Mouse (Mus musculus) thymus, postnatal 36 days (tissue): Measurements from ENCODE around the gene Prdx2.

Experiments
- DNase-seq, 2 experiments: peaks; one replicate each; pipeline ENCODE4 v3.0.0; 2022; ENCODE audit warnings: mixed read lengths in 2 of 2

Gene Prdx2

GRCm38 (mm10) chr8:84969241-84970134 lies at the start of gene Prdx2, which contains the start of the genes Gm49661 and Rnaseh2a:
Gene Prdx2 (plus strand): TSS chr8:84969587.
Gene Gm49661 (minus strand): TSS chr8:84969433.
Gene Rnaseh2a (minus strand): TSS chr8:84969767.
- peak; percentile 66 to 70 for DNase-seq

DNA sequence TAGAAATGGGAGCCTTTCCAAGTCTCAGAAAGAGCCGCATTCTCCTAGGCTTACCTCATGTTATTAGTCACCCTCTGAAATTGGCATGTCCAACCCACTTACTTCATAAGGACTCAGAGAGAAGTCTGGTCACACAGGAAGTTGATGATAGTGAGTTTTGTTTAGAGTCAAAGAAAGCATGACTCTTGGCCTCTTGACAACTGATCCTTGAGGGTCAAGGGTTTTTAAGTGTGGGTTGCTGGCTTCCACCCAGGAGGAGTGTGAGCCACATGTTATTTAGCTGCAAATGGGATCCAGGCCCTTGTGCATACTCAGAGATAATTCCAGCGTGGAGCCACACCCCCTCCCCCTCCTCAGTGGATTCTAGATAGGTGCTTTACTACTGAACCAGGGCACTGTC lies 47.8 kb upstream of the Prdx2 start:
- no peak for DNase-seq

DNA sequence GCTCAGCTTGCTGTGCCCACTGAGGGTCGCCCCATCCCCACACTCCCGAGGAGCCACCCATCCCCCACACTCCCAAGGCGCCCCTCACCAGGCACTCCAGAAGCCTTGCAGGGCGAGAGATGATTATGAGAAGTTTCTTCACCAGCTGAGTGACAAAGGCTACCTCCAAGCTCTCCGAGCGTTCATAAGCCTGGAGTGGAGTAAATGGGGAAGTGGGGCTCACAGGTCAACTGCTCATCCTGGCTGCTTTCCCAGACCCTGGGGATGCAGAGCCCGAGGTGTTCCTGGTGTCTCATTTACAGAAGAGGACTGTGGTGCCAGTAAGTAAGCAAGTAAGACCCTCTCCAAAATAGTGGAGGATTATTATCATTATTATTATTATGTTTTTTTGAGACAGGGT lies 43.8 kb upstream of the Prdx2 start:
- DNase-seq = no peak

DNA sequence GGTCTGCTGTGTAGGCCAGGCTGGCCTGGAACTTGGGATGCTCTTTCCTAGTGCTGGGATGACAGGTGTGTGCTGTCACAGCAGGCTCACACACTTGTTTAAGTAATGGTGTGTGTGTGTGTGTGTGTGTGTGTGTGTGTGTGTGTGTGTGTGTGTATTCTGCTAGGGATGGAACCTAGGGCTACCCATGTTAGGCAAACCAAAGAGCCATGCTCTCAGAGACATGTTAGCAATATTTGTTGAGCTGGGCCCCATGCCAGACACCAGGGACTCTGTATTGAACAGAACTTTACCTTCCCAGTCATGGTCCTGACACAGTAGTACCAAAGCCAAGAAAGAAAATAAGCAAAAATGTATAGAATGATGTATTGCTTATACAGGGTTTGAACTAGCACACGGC lies 41.9 kb upstream of the Prdx2 start:
- no peak for DNase-seq

GRCm38 (mm10) chr8:84928456-84929306 lies 40.7 kb upstream of the Prdx2 start:
- DNase-seq = peak; percentile 56

- no peak for DNase-seq
These were observed 38.8 kb upstream of the Prdx2 start for GRCm38 (mm10) chr8:84930582-84930981.

DNA sequence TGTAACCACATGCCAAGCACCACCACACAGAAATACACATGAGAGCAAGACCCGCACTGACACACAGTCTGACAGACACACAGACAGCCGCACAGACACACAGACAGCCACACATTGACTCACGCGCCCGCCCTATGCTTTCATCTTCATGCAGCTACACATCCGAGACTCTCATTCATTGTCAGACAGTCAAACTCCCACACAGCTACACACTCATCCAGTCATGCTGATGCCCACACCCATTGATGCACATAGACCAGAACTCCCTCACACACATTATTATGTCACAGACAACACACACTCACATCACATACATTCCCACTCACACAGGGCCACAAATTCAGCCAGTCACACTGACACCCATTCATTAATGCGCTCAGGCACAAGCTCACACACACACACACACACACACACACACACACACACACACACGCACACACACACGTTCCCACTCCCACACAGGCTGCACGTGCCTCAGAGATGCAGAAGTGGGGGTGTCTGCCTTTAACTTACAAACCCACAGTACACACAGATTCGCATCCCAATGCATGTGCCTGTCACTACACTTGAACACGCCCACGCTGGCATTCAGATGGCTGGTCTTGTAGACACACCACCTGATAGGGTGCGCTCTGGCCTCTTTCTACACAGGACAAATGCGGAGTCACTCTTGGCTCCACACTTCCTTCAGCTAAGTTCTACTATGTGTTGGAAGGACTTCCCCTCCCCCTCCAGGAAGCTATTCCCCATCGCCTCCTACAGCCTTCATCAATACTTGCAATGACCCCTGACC lies 35.4 kb upstream of the Prdx2 start:
- no peak for DNase-seq

GRCm38 (mm10) chr8:84934860-84935259 lies 34.5 kb upstream of the Prdx2 start:
- DNase-seq = no peak

DNA sequence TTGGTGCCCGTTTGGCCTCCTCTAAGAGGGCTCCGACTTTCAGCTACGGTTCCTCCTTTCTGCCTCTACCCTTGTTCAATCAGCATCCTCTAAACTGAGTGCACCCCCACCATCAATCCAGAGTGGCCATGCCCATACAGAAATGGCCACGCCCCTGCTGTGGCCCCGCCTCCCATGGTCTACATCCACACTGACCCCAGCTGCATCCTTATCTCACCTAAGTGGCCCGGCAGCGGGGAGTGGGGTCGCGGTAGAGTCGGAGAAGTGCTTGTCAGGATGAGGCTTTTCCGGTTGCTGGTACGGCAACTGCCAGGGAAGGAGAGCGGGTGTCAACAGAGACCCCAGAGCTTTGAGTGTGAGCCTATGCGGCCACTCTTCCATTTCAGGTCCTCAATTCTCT lies 33.9 kb upstream of the Prdx2 start:
- DNase-seq = no peak

- no peak for DNase-seq
These were observed 33.1 kb upstream of the Prdx2 start for GRCm38 (mm10) chr8:84936041-84936961.

- DNase-seq = peak; percentile 54
These were observed 32.3 kb upstream of the Prdx2 start, which contains the start of gene Mast1 for GRCm38 (mm10) chr8:84936962-84937546. Gene Mast1 (minus strand): TSS chr8:84937359.

DNA sequence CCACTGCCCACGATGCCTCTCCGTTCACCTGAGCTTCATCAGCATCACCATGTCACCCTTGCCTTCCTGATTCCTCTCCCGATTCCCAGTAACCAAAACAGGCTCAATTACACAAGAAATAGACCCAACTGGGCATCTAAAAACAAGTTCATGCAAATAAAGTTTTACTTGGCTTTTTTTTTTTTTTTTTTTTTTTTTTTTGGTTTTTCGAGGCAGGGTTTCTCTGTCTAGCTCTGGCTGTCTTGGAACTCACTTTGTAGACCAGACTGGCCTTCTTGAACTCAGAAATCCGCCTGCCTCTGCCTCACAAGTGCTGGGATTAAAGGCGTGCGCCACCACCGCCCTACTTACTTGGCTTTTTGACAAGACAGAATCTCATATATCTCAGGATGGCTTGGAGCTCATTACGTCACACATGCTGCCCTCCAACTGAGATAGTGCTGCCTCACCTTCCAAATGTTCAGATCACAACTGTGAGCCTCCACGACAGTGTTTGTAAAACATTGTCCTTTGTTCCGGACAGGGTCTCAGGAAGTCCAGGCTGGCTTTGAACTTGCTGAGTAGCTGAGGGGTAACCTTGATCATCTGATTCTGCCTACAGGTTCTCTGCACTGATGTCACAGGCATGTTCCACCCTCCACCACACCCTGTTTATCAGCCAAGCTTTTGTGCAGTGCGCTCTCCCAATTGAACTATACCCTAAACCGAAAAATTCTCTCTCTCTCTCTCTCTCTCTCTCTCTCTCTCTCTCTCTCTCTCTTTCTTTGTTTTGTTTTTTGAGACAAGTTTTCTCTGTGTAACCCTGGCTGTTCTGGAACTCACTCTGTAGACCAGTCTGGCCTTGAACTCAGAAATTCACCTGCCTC lies 31.5 kb upstream of the Prdx2 start:
- DNase-seq = no peak

DNA sequence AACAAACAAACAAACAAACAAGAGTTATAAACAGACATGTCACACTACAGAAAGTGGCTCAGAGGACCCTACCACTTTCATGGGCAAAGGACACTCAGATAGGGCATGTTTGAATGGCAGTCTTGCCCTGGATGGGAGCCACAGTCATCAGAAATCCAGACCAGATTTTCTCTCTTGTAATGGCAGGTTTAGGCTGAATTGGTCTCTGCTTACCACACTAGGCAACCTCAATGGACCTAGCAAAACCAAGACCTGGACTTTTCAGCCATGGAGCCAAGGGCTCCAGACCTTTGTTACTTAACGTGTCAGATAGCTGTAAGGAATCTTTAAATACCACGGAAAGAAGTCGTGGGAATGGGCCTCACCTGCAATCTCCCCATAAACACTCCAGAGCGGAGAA lies 25.7 kb upstream of the Prdx2 start:
- DNase-seq = no peak

GRCm38 (mm10) chr8:84944478-84945160 lies 24.8 kb upstream of the Prdx2 start:
- DNase-seq = peak; percentile 43 to 63

- DNase-seq = no peak
These were observed 24.2 kb upstream of the Prdx2 start for GRCm38 (mm10) chr8:84945235-84945632.

- DNase-seq = peak; percentile 22 to 32
These were observed 23.5 kb upstream of the Prdx2 start for GRCm38 (mm10) chr8:84945633-84946527.

DNA sequence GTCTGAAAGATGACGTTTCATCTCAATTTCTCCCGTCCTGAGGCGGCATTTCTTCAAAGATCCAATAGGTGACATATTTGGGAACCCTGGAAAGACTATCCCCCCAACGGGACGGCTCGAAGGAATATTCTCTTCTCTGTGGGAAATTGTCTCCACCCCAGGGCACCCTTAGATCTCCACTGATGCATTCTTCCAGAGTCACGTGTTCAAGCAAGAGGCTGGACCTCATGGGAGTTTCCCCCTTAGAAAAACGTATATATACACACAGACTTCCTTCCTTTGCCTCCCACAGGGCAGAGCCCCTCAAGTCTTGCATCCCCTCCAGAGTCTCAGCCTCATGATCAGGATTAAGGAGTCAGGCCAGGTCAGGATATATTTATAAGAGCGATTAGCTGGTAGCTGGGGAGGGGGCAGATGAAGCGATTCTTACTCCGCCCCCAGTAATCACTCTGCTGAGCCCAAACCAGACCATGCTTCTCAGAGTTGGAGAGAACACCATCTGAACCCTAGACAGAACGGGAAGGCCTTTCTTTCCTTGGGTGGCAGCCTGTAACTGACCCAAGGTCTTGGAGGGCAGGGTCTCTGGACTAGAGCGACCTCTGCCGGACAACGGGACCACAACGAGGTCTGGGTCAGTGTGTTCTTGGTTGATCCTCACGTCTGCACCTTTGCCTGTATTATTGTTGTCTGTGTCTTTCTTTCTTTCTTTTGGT lies 22.7 kb upstream of the Prdx2 start, which contains the start of gene Rtbdn:
Gene Rtbdn, plus strand, starts transcription at position 464 of the 713 bp plus-strand sequence.
- no peak for DNase-seq

GRCm38 (mm10) chr8:84947241-84947545 lies 22.2 kb upstream of the Prdx2 start:
- DNase-seq = peak in 1 of 2 experiments; percentile 29
